Mouse (Mus musculus) thymus, adult 2 months (tissue): ENCODE data around the gene Slc47a2.

Experiments used
- CTCF ChIP-seq: fragments of 200-500 bp; IDR thresholded peaks from 2 replicates; pipeline ENCODE4 v1.5.1; 2012; ENCODE audit warnings: mild to moderate bottlenecking, control low read depth, low read length, moderate library complexity, borderline replicate concordance; ENCODE audit not compliant: control insufficient read depth, poor library complexity, insufficient read depth; ENCODE audit errors: extremely low read depth
- POLR2A ChIP-seq: fragments of 200-500 bp; IDR thresholded peaks from 2 replicates; pipeline ENCODE4 v1.6.1; 2012; ENCODE audit warnings: mild to moderate bottlenecking, low read length, control low read depth, moderate library complexity; ENCODE audit not compliant: control insufficient read depth, poor library complexity, insufficient read depth; ENCODE audit errors: extremely low read depth

GRCm38 (mm10) chr11:61349337-61349736, 6.7 kb upstream of the Slc47a2 start:
- TF ChIP-seq CTCF: peak; percentile 69; the same call in 1 of the 2 replicates
- no peak for TF ChIP-seq POLR2A
